Mouse (Mus musculus) ZHBTc4 (cell line): ENCODE measurements at regions not wholly inside any gene's neighbourhood (a gene's known extent, or its start where the extent isn't known, plus 50 kb on each side); places are given as distances from the start of the nearest gene placed in this dataset.

ENCODE experiments used
- DNase-seq: peaks from one replicate; pipeline ENCODE4 v3.0.0-alpha.2; 2011; ENCODE audit warnings: low read depth, low spot score

DNA sequence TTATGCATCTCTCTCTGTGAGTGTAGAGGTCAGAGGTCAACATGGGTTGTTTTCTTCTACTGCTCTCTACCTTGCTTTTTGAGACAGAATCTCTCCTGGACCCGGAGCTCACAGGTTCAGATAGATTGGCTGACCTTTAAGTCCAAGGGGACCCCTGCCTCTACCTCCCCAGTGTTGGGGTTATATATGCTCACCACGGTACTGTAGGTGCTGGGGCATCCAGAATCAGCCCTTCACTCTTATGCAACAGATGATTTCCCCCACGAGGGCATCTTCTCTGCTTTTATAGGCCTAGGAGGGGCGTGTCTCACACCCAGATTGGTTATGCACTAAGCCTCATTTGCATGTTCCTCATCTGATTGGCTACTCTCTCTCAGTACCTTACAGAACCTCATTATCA lies 282.5 kb upstream of the Zfp64 start:
- no peak for DNase-seq

DNA sequence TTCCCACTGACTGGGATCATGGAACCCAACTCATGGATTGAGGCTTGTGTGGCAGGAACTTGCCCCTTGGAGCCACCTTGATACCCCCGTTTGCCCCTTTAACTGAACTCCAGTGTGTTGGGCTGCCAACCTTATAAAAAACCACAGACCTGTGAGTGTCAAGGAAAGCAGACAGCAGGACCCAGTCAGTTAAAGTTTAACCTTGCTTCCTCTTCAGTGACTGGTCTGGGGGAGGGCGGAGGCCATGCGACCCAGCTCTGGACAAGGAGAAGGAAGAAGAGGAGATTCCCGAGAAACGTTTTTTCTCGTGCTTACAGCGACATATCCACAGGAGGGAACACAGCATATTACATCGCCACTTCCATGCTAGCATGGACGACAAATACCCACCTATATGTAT lies 281.9 kb upstream of the Zfp64 start:
- no peak for DNase-seq

DNA sequence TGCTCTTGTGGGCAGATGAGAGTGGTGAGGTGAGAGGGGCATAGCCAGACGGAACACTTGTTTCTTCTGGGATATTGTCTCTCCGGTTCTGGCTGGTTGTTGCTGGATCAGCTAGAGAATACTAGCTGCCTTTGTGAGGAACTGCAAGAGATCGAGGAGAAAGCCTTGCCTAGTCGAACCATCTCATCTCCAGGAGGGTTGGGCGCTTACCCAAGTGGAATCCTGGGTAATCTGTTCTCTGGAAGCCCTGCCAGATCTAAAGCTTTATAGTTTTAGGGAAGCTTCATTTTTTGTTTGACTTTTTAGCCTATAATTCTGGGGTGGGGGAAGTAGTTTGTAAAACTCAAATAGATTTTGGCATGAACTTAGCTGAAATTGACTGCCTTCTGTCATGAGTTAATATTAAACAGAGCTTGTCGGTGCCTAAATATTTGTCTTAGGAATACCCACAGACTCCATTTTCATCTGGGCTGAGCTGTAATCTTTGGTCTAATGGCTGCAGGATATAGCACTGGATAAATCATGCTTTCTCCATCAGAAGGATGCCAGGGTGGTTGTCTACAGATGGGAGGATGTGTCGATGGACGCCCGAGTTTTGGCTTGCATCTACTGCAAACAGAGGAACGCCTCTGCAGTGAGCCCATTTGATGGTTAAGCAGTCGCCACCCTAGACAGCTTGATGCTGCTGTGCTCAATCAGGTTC lies 279.1 kb upstream of the Zfp64 start:
- no peak for DNase-seq

DNA sequence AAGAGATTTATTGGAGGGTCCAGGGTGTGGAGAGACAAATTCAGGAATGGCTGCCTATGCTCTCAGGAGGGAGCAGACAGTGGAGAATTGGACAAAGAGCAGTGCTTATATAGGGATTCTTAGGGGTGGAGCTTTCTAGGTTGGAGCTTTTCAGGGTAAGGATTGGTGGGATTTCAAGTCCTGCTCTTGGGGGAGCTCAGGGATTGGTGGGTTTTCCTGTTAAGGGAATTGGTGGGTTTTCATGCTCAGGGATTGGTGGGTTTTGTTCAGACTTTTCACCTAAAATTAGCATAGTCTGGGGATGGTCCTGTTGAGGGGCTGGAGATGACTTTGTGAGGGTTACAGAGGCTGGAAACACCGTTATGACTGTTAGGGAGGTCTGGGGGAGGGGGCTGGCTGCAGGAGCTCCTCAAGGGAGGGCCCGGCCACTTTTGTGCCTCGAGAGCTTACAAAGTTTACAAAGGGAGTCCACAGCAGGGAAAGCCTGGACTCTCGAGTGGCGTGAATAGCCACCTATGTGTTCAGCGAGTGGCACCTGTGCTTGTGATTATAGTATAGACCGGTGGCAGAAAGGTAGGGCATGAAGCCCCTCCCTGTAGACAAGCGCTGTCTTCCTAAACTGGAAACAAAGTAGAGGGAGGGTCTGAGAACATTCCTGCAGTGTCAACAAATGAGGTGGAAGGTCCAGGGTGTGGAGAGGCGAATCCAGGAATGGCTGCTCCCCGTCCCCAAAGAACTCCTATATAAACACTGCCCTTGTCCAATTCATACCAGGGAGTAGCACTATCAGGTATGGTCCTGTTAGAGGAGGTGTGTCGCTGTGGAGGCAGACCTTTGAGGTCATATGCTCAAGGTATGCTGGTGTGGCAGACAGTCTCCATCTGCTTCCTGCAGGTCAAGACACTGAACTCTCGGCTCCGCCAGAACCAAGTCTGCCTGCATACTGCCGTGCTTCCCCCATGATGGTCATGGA lies 278.1 kb upstream of the Zfp64 start:
- peak; percentile 62 for DNase-seq

- peak; percentile 41 for DNase-seq
These were observed 266.9 kb upstream of the Zfp64 start for GRCm38 (mm10) chr2:169222264-169222663.

GRCm38 (mm10) chr2:169221141-169221540 lies 265.8 kb upstream of the Zfp64 start:
- no peak for DNase-seq

DNA sequence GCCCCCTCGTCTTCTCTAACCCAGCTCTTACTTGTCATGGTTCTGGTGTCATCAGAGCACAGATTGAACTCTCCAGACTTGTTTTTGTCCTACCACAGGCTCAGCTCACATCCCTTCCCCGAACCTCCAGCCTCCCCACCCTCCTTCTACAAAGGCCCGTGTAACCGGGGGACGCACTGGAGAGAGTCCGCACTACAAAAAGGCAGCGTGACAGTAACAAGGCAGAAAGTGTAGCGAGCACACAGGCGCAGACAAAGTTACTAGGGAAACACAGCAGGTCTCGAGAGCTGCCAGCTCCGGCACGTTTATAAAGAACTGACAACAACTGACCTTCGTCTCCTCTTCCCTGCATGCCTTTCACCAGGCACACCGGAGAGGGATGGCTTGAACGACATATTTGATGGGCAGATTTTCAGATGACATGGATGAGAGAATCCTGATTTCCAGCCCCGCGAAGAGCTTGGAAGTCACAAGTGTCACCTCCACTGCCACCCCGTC lies 260.2 kb upstream of the Zfp64 start:
- DNase-seq, result peak; percentile 32

GRCm38 (mm10) chr2:169214396-169214795 lies 259.0 kb upstream of the Zfp64 start:
- DNase-seq, result peak; percentile 19

GRCm38 (mm10) chr2:169213314-169213713 lies 257.9 kb upstream of the Zfp64 start:
- DNase-seq, result no peak

DNA sequence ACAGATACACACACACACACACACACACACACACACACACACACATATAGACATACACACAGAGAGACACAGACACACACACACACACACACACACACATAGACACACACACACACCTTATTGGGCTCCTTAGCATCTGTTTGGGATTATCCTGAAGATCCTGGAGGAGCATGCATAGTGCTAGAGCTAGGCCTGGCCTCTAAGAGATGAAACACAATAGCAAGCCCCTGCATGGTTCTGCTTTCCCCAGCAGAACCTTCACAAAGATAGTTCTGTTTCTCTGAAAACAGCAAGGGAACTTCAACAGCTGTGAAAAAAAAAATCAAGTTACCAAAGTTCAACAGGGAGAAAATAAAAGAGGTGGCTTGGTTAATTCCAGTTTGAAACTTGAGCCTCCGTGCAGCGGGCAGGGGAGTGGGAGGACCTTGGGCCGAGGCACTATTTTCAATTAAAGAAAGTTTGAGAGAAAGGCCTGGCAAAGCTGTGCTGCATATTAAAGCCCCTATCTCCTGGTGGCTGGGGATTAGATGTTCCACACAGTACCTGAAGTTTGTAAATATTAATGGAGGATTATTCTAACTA lies 257.4 kb upstream of the Zfp64 start:
- no peak for DNase-seq

DNA sequence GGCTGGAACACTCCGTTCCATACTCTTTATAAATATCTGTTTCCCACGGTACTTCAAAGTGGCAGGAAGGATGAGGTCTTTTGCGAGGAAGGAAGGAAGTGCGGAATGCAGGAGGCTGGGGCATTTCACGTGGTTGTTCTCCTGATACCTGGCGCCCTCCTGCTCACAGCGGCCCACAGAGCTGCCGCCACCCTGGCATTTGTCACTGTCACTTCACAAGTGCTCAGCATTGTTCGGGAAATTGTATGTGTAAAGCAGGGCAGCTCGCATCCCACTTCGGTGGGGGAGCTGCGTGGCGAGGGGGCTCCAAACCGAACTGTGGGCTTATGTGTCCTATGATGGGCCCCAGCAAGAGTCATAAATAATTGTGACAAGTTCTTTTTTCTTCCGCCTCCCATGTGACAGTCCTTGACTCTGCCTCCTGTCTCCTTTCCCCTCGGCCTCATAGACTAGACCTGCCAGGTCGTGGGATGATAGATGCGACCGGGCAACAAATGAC lies 248.9 kb upstream of the Zfp64 start:
- no peak for DNase-seq

DNA sequence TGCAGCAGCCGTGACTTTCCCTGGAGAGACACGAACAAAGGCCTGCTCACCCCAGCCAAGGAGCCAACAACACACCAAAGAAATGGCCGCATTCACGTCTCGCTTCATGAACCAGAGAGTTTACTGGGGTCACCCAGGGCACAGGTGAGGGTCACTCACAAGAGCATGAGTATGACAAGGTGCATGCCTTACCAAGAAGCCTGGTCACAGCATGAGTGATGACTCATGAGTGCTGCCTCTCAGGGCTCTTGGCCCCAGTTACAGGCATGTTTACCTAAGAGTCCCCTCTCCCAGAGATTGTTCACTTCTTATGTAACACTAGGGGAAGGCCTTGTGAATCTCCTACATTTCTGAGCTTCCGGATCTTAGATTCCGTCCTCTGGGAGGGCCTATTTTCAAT lies 236.6 kb upstream of the Zfp64 start:
- no peak for DNase-seq

DNA sequence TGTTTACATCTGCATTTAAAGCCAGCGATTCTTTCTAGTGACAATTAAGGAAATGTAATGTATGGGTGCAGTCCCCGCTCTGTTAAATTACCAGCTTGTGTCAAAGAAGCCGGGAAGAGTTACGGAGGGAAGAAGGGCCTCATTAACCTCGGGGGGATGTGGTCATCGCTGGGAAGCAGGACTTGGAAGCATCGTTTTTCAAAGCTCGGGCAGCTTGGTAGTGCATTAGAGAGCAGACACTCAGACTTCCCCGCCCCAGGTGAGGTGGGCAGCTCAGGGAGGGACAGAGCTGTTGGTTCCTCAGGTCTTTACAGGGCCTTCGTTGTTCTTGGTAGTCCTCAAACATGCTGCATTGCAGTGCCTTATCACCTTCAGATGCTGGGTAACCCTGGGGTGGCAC lies 236.1 kb upstream of the Zfp64 start:
- DNase-seq, result no peak

GRCm38 (mm10) chr2:169177565-169177964 lies 222.2 kb upstream of the Zfp64 start:
- DNase-seq, result no peak

- peak; percentile 67 for DNase-seq
These were observed 213.4 kb upstream of the Zfp64 start for GRCm38 (mm10) chr2:169168795-169169194.

- peak; percentile 76 for DNase-seq
These were observed 213.0 kb upstream of the Zfp64 start for GRCm38 (mm10) chr2:169168376-169168775.

GRCm38 (mm10) chr2:169161651-169162050 lies 206.3 kb upstream of the Zfp64 start:
- no peak for DNase-seq

DNA sequence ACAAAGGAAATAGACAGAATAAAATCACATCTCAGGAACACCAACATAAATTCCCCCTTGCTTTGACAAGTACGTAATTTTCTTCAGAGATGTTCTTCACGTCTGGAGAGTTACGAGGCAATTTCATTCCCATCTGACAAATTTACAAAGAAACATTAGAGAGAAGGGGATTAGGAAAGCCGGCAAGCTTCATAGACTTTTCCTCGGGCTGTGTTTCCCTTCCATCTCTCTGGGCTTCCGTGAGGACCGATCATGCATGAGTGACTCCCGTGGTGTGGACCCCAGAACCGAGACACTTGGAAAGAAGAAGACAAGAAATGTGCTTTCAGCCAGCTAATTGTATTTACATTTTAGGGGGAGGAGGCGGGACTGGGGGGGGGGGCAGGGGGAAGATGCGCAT lies 203.4 kb upstream of the Zfp64 start:
- no peak for DNase-seq

GRCm38 (mm10) chr2:169158005-169158673 lies 202.8 kb upstream of the Zfp64 start:
- DNase-seq, result peak; percentile 17

- no peak for DNase-seq
These were observed 201.5 kb upstream of the Zfp64 start for GRCm38 (mm10) chr2:169156908-169157307.

- no peak for DNase-seq
These were observed 199.5 kb upstream of the Zfp64 start for GRCm38 (mm10) chr2:169154881-169155280.
